Mouse (Mus musculus) liver, adult 2 months (tissue): Measurements from ENCODE around the gene Eif2b5. TPM values are rescaled to one million over a fixed set of nuclear protein-coding genes. Genes with fewer than 3 reads are reported as not detected.

Source experiments
- DNase-seq: peaks from one replicate; pipeline ENCODE4 v3.0.0-alpha.2; 2011; ENCODE audit warnings: low read depth, low spot score; ENCODE audit errors: extremely low read depth
- H3K27ac ChIP-seq: fragments of 200-500 bp; replicated peaks from 2 replicates; pipeline ENCODE4 v1.5.1; 2012; ENCODE audit warnings: low read depth, mild to moderate bottlenecking, control low read depth, inconsistent platforms, low read length; ENCODE audit not compliant: insufficient read depth
- H3K27me3 ChIP-seq: fragments of 200-500 bp; 2 replicates; pipeline ENCODE4 v1.6.1; 2012; ENCODE audit warnings: mild to moderate bottlenecking, moderate library complexity, low read length, inconsistent platforms; ENCODE audit not compliant: control insufficient read depth, insufficient read depth
- H3K36me3 ChIP-seq: fragments of 200-500 bp; 2 replicates; pipeline ENCODE4 v1.6.1; 2012; ENCODE audit warnings: low read length, inconsistent platforms; ENCODE audit not compliant: control insufficient read depth, insufficient read depth
- H3K4me1 ChIP-seq: fragments of 200-500 bp; 2 replicates; pipeline ENCODE4 v1.6.1; 2011; ENCODE audit warnings: low read length; ENCODE audit not compliant: control insufficient read depth, insufficient read depth
- H3K4me3 ChIP-seq: fragments of 200-500 bp; 2 replicates; pipeline ENCODE4 v1.5.1; 2011; ENCODE audit warnings: low read depth, mild to moderate bottlenecking, control low read depth, low read length, moderate library complexity; ENCODE audit not compliant: insufficient read depth
- H3K79me2 ChIP-seq: fragments of 200-500 bp; 2 replicates; pipeline ENCODE4 v1.6.1; 2012; ENCODE audit warnings: inconsistent platforms, mild to moderate bottlenecking, low read length, moderate library complexity; ENCODE audit not compliant: control insufficient read depth, insufficient read depth
- H3K9ac ChIP-seq: fragments of 200-500 bp; 2 replicates; pipeline ENCODE4 v1.6.1; 2012; ENCODE audit warnings: low read depth, mild to moderate bottlenecking, control low read depth, inconsistent platforms, low read length
- CTCF ChIP-seq: fragments of 200-500 bp; IDR thresholded peaks from 2 replicates; pipeline ENCODE4 v1.5.1; 2011; ENCODE audit warnings: low read depth, low read length, control low read depth
- POLR2A ChIP-seq: fragments of 200-500 bp; IDR thresholded peaks from 2 replicates; pipeline ENCODE4 v1.6.1; 2011; ENCODE audit warnings: low read length, control low read depth; ENCODE audit not compliant: insufficient read depth; ENCODE audit errors: extremely low read depth
- WGBS: fragments of 180-500 bp; shearing (Covaris S2); methylation state at CpG from one replicate; pipeline ENCODE4 v1.1.7; 2018; 5-methylcytosine and 5-hydroxymethylcytosine counted together
- polyA plus RNA-seq: library from polyadenylated mRNA; depleted of rRNA; stranded (reverse); fragments of >200 nt; gene quantifications from 2 replicates; pipeline ENCODE4 v1.2.3, GENCODE M21; 2012
- total RNA-seq: library from RNA; depleted of rRNA; stranded (reverse); fragments of >200 nt; gene quantifications from 2 replicates; pipeline ENCODE4 v1.2.3, GENCODE M21; 2014

Eif2b5 gene
- total and polyA plus RNA-seq, 2 experiments: 19.3 to 38.1 TPM

- H3K36me3 ChIP-seq: peaks cover 19% of the 10 kb centered on the region
- peaks cover 12% of the 10 kb centered on the region; the same call in 1 of the 2 replicates for H3K79me2 ChIP-seq
- H3K4me3 ChIP-seq: no peak overlapping the region
Observed at GRCm38 (mm10) chr16:20534617-20535295, 36.1 kb downstream of the Eif2b5 start.

GRCm38 (mm10) chr16:20535296-20536080 is 36.9 kb downstream of the Eif2b5 start, which contains the start of gene Ap2m1:
Gene Ap2m1, plus strand, starts transcription at chr16:20535478.
- TF ChIP-seq CTCF: no peak
- TF ChIP-seq POLR2A: peak; percentile 85
- Histone ChIP-seq H3K4me3 (peak within 1 kb of the TSS; percentile 96), H3K27ac (peak within 1 kb of the TSS; percentile 90), H3K79me2 (peaks cover 12% of the 10 kb centered on the region; the same call in 1 of the 2 replicates), H3K27me3 (no peaks in the 10 kb centered on the region), H3K9ac (peak within 1 kb of the TSS; percentile 95), H3K4me1 (peaks cover 11% of the 10 kb centered on the region), H3K36me3 (peaks cover 25% of the 10 kb centered on the region)
- 1% methylated on average over 52 of the region's 52 CpGs for whole genome bisulfite sequencing
- peak; percentile 100 for DNase-seq

More at GRCm38 (mm10) chr16:20534617-20535295, 36.1 kb downstream of the Eif2b5 start:
- Histone ChIP-seq H3K27me3 (no peaks in the 10 kb centered on the region), H3K27ac (no peak overlapping the region), H3K9ac (no peak overlapping the region), H3K4me1 (peaks cover 11% of the 10 kb centered on the region)
- 34% methylated on average over 10 of the region's 10 CpGs for WGBS
- TF ChIP-seq POLR2A: no peak
- no peak for TF ChIP-seq CTCF
- no peak for DNase-seq

- Histone ChIP-seq H3K9ac (peak overlapping the region; percentile 95), H3K27me3 (no peaks in the 10 kb centered on the region), H3K79me2 (peaks cover 12% of the 10 kb centered on the region; the same call in 1 of the 2 replicates), H3K27ac (peak overlapping the region; percentile 90), H3K4me3 (peak overlapping the region; percentile 96), H3K36me3 (peaks cover 24% of the 10 kb centered on the region), H3K4me1 (peaks cover 11% of the 10 kb centered on the region)
- peak; percentile 50 for DNase-seq
- 5% methylated on average over 9 of the region's 9 CpGs for WGBS
- TF ChIP-seq CTCF: no peak
- TF ChIP-seq POLR2A: no peak
Observed at GRCm38 (mm10) chr16:20536081-20536665, 37.6 kb downstream of the Eif2b5 start.

- H3K4me3 ChIP-seq: peak overlapping the region; percentile 96; the same call in 1 of the 2 replicates
- peak; percentile 30 for DNase-seq
- peaks cover 11% of the 10 kb centered on the region for H3K4me1 ChIP-seq
- 22% methylated on average over 5 of the region's 5 CpGs for WGBS
- peaks cover 12% of the 10 kb centered on the region; the same call in 1 of the 2 replicates for H3K79me2 ChIP-seq
- peak overlapping the region; percentile 24 for H3K27ac ChIP-seq
- H3K9ac ChIP-seq: peak overlapping the region; percentile 56
- peaks cover 30% of the 10 kb centered on the region for H3K36me3 ChIP-seq
- TF ChIP-seq POLR2A: no peak
- no peak for TF ChIP-seq CTCF
- no peaks in the 10 kb centered on the region for H3K27me3 ChIP-seq
Observed at GRCm38 (mm10) chr16:20537071-20537471, 38.5 kb downstream of the Eif2b5 start.

GRCm38 (mm10) chr16:20537601-20538320 is 39.1 kb downstream of the Eif2b5 start:
- DNase-seq: peak; percentile 18
- Histone ChIP-seq H3K4me1 (peaks cover 11% of the 10 kb centered on the region), H3K79me2 (peaks cover 12% of the 10 kb centered on the region; the same call in 1 of the 2 replicates), H3K4me3 (no peak overlapping the region), H3K27ac (no peak overlapping the region), H3K9ac (peak overlapping the region; percentile 11; the same call in 1 of the 2 replicates), H3K27me3 (no peaks in the 10 kb centered on the region), H3K36me3 (peaks cover 33% of the 10 kb centered on the region)
- TF ChIP-seq CTCF (no peak), POLR2A (no peak)
- 16% methylated on average over 6 of the region's 6 CpGs for WGBS
